Mouse (Mus musculus): ENCODE data around the gene Tceanc2.

Tceanc2 gene

GRCm38 (mm10) chr4:107178830-107179490, at the start of gene Tceanc2:
Gene Tceanc2 (minus strand): TSS chr4:107179116.
- no peak for DNase-seq (ENCODE audit: low spot score)

- DNase-seq (ENCODE audit: low spot score), result no peak
These were observed 47.4 kb upstream of the Tceanc2 start for GRCm38 (mm10) chr4:107226313-107226712.

GRCm38 (mm10) chr4:107223225-107224204, 44.6 kb upstream of the Tceanc2 start:
- no peak for DNase-seq (ENCODE audit: low spot score)

GRCm38 (mm10) chr4:107221524-107221923, 42.6 kb upstream of the Tceanc2 start:
- DNase-seq (ENCODE audit: low spot score), result no peak

GRCm38 (mm10) chr4:107217574-107217973, 38.7 kb upstream of the Tceanc2 start:
- no peak for DNase-seq (ENCODE audit: low spot score)

- DNase-seq (ENCODE audit: low spot score), result no peak
These were observed 34.5 kb upstream of the Tceanc2 start for GRCm38 (mm10) chr4:107213279-107214011.

- DNase-seq (ENCODE audit: low spot score), result no peak
These were observed 33.0 kb upstream of the Tceanc2 start for GRCm38 (mm10) chr4:107211936-107212335.

- DNase-seq (ENCODE audit: low spot score), result no peak
These were observed 32.5 kb upstream of the Tceanc2 start for GRCm38 (mm10) chr4:107211465-107211864.

- DNase-seq (ENCODE audit: low spot score), result no peak
These were observed 31.7 kb upstream of the Tceanc2 start for GRCm38 (mm10) chr4:107210483-107211097.

- DNase-seq (ENCODE audit: low spot score), result no peak
These were observed 30.0 kb upstream of the Tceanc2 start, which contains the start of gene Ldlrad1 for GRCm38 (mm10) chr4:107208880-107209279. Gene Ldlrad1 (plus strand): TSS chr4:107209180.

GRCm38 (mm10) chr4:107207016-107207415, 28.1 kb upstream of the Tceanc2 start:
- no peak for DNase-seq (ENCODE audit: low spot score)

GRCm38 (mm10) chr4:107203001-107203400, 24.1 kb upstream of the Tceanc2 start:
- no peak for DNase-seq (ENCODE audit: low spot score)

GRCm38 (mm10) chr4:107201779-107202178, 22.9 kb upstream of the Tceanc2 start:
- no peak for DNase-seq (ENCODE audit: low spot score)

- DNase-seq (ENCODE audit: low spot score), result no peak
These were observed 19.2 kb upstream of the Tceanc2 start for GRCm38 (mm10) chr4:107198072-107198471.

- no peak for DNase-seq (ENCODE audit: low spot score)
These were observed 17.5 kb upstream of the Tceanc2 start for GRCm38 (mm10) chr4:107196454-107196853.

GRCm38 (mm10) chr4:107193841-107194240, 14.9 kb upstream of the Tceanc2 start:
- no peak for DNase-seq (ENCODE audit: low spot score)

GRCm38 (mm10) chr4:107185703-107186102, 6.8 kb upstream of the Tceanc2 start:
- no peak for DNase-seq (ENCODE audit: low spot score)

- DNase-seq (ENCODE audit: low spot score), result no peak
These were observed 4.3 kb upstream of the Tceanc2 start for GRCm38 (mm10) chr4:107183203-107183602.

GRCm38 (mm10) chr4:107182796-107183195, 3.9 kb upstream of the Tceanc2 start:
- DNase-seq (ENCODE audit: low spot score), result no peak

- DNase-seq (ENCODE audit: low spot score), result no peak
These were observed 3.0 kb upstream of the Tceanc2 start for GRCm38 (mm10) chr4:107181866-107182265.

GRCm38 (mm10) chr4:107180746-107181145, 1.8 kb upstream of the Tceanc2 start:
- DNase-seq (ENCODE audit: low spot score), result no peak

- no peak for DNase-seq (ENCODE audit: low spot score)
These were observed 645 bp upstream of the Tceanc2 start for GRCm38 (mm10) chr4:107179561-107179960.
